Mouse (Mus musculus): Measurements from ENCODE around the gene Drap1. TPM values are rescaled to one million over a fixed set of nuclear protein-coding genes. Genes with fewer than 3 reads are reported as not detected.

Gene Drap1
- total RNA-seq (2014; rRNA removed), result 171 and 202 TPM in 2 replicates
- polyA plus RNA-seq (2015; fragmentation: Nextera tagmentation; extraction: Ambion mirVana), result 353 and 391 TPM in 2 replicates

DNA sequence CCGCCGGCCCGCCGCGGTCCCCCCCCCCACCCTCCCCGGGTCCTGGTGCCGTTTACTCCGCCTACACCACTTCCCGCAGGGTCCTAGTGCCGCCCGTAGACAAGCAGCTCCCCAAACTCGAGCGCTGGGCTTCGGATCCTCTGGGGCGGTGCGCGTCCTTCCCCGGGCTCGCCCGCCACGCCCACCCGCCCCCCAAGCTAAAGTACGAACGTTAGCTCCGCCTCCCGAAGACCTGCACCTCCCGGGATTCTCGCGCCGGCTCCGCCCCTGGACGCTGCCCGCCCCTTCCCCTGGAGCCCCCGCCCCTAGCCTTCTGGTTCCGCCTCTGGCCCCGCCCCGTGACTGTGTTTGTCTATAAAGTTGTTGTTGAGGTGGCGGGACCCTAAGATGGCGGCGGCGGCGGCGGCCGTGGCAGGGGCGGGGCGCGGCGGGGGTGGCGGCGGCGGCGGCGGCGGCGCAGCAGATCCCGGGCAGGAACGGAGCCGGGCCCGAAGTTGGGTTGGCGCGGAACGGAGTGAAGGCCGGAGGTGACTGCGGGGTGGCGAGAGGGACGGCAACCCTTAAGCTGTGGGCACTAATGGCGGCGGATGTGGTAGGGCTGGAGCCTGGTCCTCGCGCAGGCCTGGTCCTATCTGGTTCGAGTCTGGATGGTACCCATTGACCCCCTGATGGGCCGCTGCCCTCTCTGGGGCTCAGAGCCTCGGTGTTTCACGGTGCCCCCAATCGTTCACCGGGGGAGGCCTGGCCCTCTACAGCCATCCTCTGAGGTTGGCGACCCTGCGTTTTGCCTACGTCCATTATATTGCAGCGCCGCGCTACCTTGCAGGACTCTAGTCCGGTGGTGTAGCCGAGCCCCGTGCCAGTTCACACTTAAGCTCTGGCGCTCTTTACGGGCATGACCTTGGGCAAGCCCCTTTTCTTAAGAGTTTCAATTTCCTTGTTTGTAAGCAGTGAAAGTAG, at the start of gene Drap1, which contains the start of gene AI837181:
Gene Drap1, minus strand, starts transcription at position 198 of the 960 bp plus-strand sequence.
Gene AI837181, plus strand, starts transcription at position 363 of the 960 bp plus-strand sequence.
- peak; percentile 96 for ATAC-seq
- WGBS, result 1% methylated on average over 80 of the region's 87 CpGs
- TF ChIP-seq CTCF (IDR thresholded peaks at IDR 0.05; ENCODE audit: low read depth), result no peak

DNA sequence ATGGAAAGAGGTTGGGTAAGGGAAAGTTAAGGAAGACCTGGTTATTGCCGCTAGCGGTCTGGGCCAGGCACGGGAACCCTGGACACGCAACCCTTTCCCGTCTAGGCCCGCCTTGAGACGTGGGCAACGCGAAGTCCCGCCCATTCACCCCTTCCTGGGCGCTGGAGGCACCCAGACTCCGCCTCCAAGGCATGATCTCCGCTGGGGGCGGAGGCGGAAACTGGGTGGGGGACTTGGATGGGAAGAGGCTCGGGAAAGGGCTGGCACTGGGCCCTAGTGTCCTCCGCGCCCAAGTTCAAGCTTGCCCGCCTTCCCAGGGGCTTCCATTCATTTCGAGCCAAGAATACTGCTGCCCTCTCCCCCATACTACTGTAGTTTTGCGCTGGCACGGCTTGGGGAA, 48.9 kb upstream of the Drap1 start, which contains the start of gene Efemp2:
Gene Efemp2, plus strand, starts transcription at position 235 of the 400 bp plus-strand sequence.
- Histone ChIP-seq H3K4me1 (ENCODE audit: insufficient read depth) (peaks cover 6% of the 10 kb centered on the region; the same call in 1 of the 2 replicates), H3K4me3 (ENCODE audit: low read depth, low read length) (peak within 1 kb of the TSS; percentile 56), H3K27me3 (ENCODE audit: insufficient read depth, low read length) (no peaks in the 10 kb centered on the region), H3K27ac (ENCODE audit: low read depth, low read length) (peak within 1 kb of the TSS; percentile 59), H3K9ac (peak within 1 kb of the TSS; percentile 76), H3K4me2 (ENCODE audit: low read depth) (peak within 1 kb of the TSS; percentile 97), H3K36me3 (ENCODE audit: insufficient read depth) (0 out of 2 replicates have a peak, but pooled peaks cover 2% of the 10 kb centered on the region), H3K9me3 (ENCODE audit: low read length) (no peaks in the 10 kb centered on the region)
- ATAC-seq (peak; percentile 64), DNase-seq (peak; percentile 75)
- 1% methylated on average over 22 of the region's 22 CpGs for WGBS
- TF ChIP-seq CTCF (IDR thresholded peaks at IDR 0.05; ENCODE audit: low read depth), result peak; percentile 5; the same call in 1 of the 2 replicates

More for the DNA sequence above, at the start of gene Drap1, which contains the start of gene AI837181:
- Histone ChIP-seq H3K4me2 (ENCODE audit: low read depth) (peak within 1 kb of the TSS; percentile 67), H3K27me3 (ENCODE audit: insufficient read depth, low read length) (no peaks in the 10 kb centered on the region), H3K9ac (peak within 1 kb of the TSS; percentile 83), H3K4me3 (ENCODE audit: low read depth, low read length) (peak within 1 kb of the TSS; percentile 58), H3K4me1 (ENCODE audit: insufficient read depth) (peaks cover 8% of the 10 kb centered on the region; the same call in 1 of the 2 replicates), H3K9me3 (ENCODE audit: low read length) (no peaks in the 10 kb centered on the region), H3K27ac (ENCODE audit: low read depth, low read length) (peak within 1 kb of the TSS; percentile 85), H3K36me3 (ENCODE audit: insufficient read depth) (peaks cover 36% of the 10 kb centered on the region)
- peak; percentile 98 for DNase-seq

DNA sequence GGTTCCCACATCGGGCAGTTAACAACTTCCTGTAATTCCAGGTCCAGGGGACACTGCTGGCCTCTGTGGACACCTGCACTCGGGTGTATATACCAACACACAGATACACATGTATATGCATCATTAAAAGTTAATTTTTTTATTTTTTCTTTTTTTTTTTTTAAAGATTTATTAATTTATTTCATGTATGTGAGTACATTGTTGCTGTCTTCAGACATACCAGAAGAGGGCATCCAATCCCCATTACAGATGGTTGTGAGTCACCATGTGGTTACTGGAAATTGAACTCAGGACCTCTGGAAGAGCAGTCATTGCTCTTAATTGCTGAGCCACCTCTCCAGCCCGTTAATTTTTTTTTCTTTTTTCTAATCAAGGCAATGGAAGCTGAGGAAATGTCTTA, 48.1 kb upstream of the Drap1 start:
- H3K9me3 ChIP-seq (ENCODE audit: low read length), result no peaks in the 10 kb centered on the region
- no peaks in the 10 kb centered on the region for H3K27me3 ChIP-seq (ENCODE audit: insufficient read depth, low read length)
- ATAC-seq (no peak), DNase-seq (no peak)
- H3K9ac ChIP-seq, result no peak overlapping the region
- no peak overlapping the region for H3K4me2 ChIP-seq (ENCODE audit: low read depth)
- TF ChIP-seq CTCF (IDR thresholded peaks at IDR 0.05; ENCODE audit: low read depth), result peak; percentile 43
- no peaks in the 10 kb centered on the region for H3K36me3 ChIP-seq (ENCODE audit: insufficient read depth)
- WGBS, result 77% methylated on average over 3 of the region's 3 CpGs
- H3K27ac ChIP-seq (ENCODE audit: low read depth, low read length), result no peak overlapping the region
- H3K4me1 ChIP-seq (ENCODE audit: insufficient read depth), result peaks cover 6% of the 10 kb centered on the region; the same call in 1 of the 2 replicates
- H3K4me3 ChIP-seq (ENCODE audit: low read depth, low read length), result no peak overlapping the region

GRCm38 (mm10) chr19:5471846-5472245, 47.1 kb upstream of the Drap1 start:
- H3K27ac ChIP-seq (ENCODE audit: low read depth, low read length), result no peak overlapping the region
- ATAC-seq (no peak), DNase-seq (no peak)
- no peak overlapping the region for H3K4me2 ChIP-seq (ENCODE audit: low read depth)
- 46% methylated on average over 5 of the region's 5 CpGs for WGBS
- H3K27me3 ChIP-seq (ENCODE audit: insufficient read depth, low read length), result no peaks in the 10 kb centered on the region
- H3K36me3 ChIP-seq (ENCODE audit: insufficient read depth), result peaks cover 4% of the 10 kb centered on the region; the same call in 1 of the 2 replicates
- TF ChIP-seq CTCF (IDR thresholded peaks at IDR 0.05; ENCODE audit: low read depth), result no peak
- H3K9me3 ChIP-seq (ENCODE audit: low read length), result no peaks in the 10 kb centered on the region
- peaks cover 6% of the 10 kb centered on the region; the same call in 1 of the 2 replicates for H3K4me1 ChIP-seq (ENCODE audit: insufficient read depth)
- no peak overlapping the region for H3K4me3 ChIP-seq (ENCODE audit: low read depth, low read length)
- no peak overlapping the region for H3K9ac ChIP-seq

DNA sequence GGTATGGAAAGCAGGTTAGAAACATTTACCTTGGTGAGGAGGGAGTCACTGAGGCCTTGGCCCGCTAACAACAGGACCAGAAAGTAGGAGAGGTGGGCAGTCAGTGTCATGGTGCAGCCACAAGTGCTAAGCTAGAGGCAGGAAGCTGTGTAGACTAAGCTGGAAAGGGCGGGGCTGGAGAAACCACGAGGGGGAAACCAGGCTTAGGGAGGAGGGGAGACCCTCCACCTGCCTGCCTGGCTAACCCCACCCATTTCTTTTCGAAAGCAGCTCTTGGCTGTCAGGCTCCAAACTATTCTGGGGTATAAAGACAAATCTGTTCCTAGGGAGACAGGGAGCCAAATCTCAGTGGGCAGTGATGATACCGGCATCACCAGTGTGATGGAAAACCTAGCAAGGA, 43.6 kb upstream of the Drap1 start, which contains the start of gene Ctsw:
Gene Ctsw, minus strand, starts transcription at position 134 of the 400 bp plus-strand sequence.
- TF ChIP-seq CTCF (IDR thresholded peaks at IDR 0.05; ENCODE audit: low read depth), result no peak
- H3K4me2 ChIP-seq (ENCODE audit: low read depth), result no peak within 1 kb of the TSS
- H3K9ac ChIP-seq, result no peak within 1 kb of the TSS
- WGBS, result 60% methylated on average over 5 of the region's 5 CpGs
- no peaks in the 10 kb centered on the region for H3K27me3 ChIP-seq (ENCODE audit: insufficient read depth, low read length)
- DNase-seq (no peak), ATAC-seq (no peak)
- no peaks in the 10 kb centered on the region; the same call in 1 of the 2 replicates for H3K4me1 ChIP-seq (ENCODE audit: insufficient read depth)
- H3K27ac ChIP-seq (ENCODE audit: low read depth, low read length), result no peak within 1 kb of the TSS
- no peak within 1 kb of the TSS for H3K4me3 ChIP-seq (ENCODE audit: low read depth, low read length)
- H3K9me3 ChIP-seq (ENCODE audit: low read length), result no peaks in the 10 kb centered on the region
- H3K36me3 ChIP-seq (ENCODE audit: insufficient read depth), result peaks cover 29% of the 10 kb centered on the region

DNA sequence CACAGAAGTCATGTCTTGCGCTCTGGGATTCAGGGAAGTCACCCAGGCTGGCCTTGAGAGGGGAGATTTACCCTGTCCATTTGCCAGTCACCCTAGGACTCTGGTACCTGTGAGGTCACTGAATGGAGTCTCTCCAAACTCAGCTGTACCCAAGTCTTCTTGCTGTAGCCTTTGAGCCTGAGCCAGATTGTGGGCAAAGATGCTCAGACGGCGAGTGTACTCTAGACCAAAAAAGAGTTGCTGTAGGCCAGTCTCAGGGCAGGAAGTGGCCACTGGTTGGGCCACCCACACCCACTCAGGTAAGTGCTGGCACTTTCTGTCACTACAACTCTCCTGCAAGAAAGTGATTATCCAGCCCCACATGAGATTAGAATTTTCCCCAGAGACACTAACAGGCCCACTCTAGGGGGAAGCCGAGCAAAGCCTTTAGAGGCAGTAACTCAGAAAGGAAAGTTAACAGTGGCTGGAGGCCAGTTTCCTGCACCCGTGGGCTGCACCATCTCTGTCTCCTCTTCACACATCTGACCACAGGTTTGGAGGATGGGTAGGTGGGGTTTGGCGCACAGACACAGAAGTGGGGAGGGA, 42.2 kb upstream of the Drap1 start:
- Histone ChIP-seq H3K4me1 (ENCODE audit: insufficient read depth) (no peaks in the 10 kb centered on the region; the same call in 1 of the 2 replicates), H3K36me3 (ENCODE audit: insufficient read depth) (peaks cover 41% of the 10 kb centered on the region), H3K27ac (ENCODE audit: low read depth, low read length) (no peak overlapping the region), H3K27me3 (ENCODE audit: insufficient read depth, low read length) (no peaks in the 10 kb centered on the region), H3K9me3 (ENCODE audit: low read length) (no peaks in the 10 kb centered on the region), H3K4me3 (ENCODE audit: low read depth, low read length) (no peak overlapping the region), H3K4me2 (ENCODE audit: low read depth) (no peak overlapping the region), H3K9ac (no peak overlapping the region)
- ATAC-seq (no peak), DNase-seq (no peak)
- TF ChIP-seq CTCF (IDR thresholded peaks at IDR 0.05; ENCODE audit: low read depth), result no peak
- 91% methylated on average over 6 of the region's 6 CpGs for WGBS

Measured in forebrain, postnatal 0 days (tissue).